31 mouse cellular contexts compared by ENCODE assay signal in genomic region chr3:90589947-90590346, GRCm38 (mm10). TPM values are rescaled to one million over a fixed set of nuclear protein-coding genes. Genes with fewer than 3 reads are reported as not detected.
DNase-seq lines count a peak whose midpoint lies in the region; ATAC-seq and TF ChIP-seq lines count a peak whose summit lies in the region.
"Had no signal": no experiment of that assay in that cellular context is flagged by ENCODE, and none has a peak within 500 bp of the region (broad histone marks: within the 10 kb centered on the region; RNA-seq: fewer than 3 reads in every experiment).

Gene S100a2, plus strand, starts transcription at chr3:90590247.

- peak within 1 kb of the TSS; percentile 47; the same call in 1 of the 2 replicates for H3K27ac ChIP-seq in liver, embryonic 16.5 days (ENCODE audit: low read length)
- H3K27ac ChIP-seq in liver, embryonic 11.5 days (ENCODE audit: low read depth, low read length): no peak within 1 kb of the TSS
- peak within 1 kb of the TSS; percentile 98 for H3K27ac ChIP-seq in bone marrow, adult 2 months (ENCODE audit: control insufficient read depth, insufficient read depth, low read depth, low read length, poor library complexity)
- H3K27ac ChIP-seq in brown adipose tissue, adult 24 weeks (replicated peaks; ENCODE audit: low read depth, low read length): peak within 1 kb of the TSS; percentile 19; the same call in 1 of the 2 replicates
- H3K27ac ChIP-seq in stomach, embryonic 15.5 days: peak within 1 kb of the TSS; percentile 57; the same call in 1 of the 2 replicates
- H3K27ac ChIP-seq: forebrain, embryonic 12.5 days; heart, embryonic 15.5 days; hindbrain, embryonic 14.5 days; limb, embryonic 15.5 days had no signal

- 53% methylated on average over 8 of the region's 8 CpGs for WGBS in liver, embryonic 16.5 days (ENCODE audit: insufficient replicate concordance)
- 67% methylated on average over 8 of the region's 8 CpGs for WGBS in liver, embryonic 11.5 days
- 64% methylated on average over 8 of the region's 8 CpGs for WGBS in bone marrow, adult 2 months
- 80% methylated on average over 8 of the region's 8 CpGs for WGBS in stomach, embryonic 15.5 days

- no peak for TF ChIP-seq POLR2A in bone marrow, adult 2 months (IDR thresholded peaks at IDR 0.05; ENCODE audit: borderline replicate concordance, control insufficient read depth, low read depth, low read length)

- H3K27me3 ChIP-seq in liver, embryonic 16.5 days (ENCODE audit: control insufficient read depth, insufficient read depth, low read depth, low read length): no peaks in the 10 kb centered on the region
- H3K27me3 ChIP-seq in liver, embryonic 11.5 days (replicated peaks; ENCODE audit: control insufficient read depth, insufficient read depth, low read length): no peaks in the 10 kb centered on the region
- no peaks in the 10 kb centered on the region for H3K27me3 ChIP-seq in stomach, embryonic 15.5 days (replicated peaks)
- H3K27me3 ChIP-seq: CH12.LX; forebrain, embryonic 12.5 days; heart, embryonic 15.5 days; limb, embryonic 15.5 days; Patski had no signal

- no peak for TF ChIP-seq CTCF in bone marrow, adult 2 months (IDR thresholded peaks at IDR 0.05; ENCODE audit: control insufficient read depth, insufficient read depth, low read length)

- ATAC-seq in liver, embryonic 16.5 days (ENCODE audit: low read depth): no peak
- no peak for ATAC-seq in liver, embryonic 11.5 days (replicated peaks; ENCODE audit: low FRiP score)
- ATAC-seq in stomach, embryonic 15.5 days (ENCODE audit: insufficient read depth, low FRiP score, low read depth): no peak
- ATAC-seq: Patski had no signal

- H3K4me2 ChIP-seq in liver, embryonic 16.5 days (ENCODE audit: low read depth, low read length): no peak within 1 kb of the TSS
- no peak within 1 kb of the TSS for H3K4me2 ChIP-seq in liver, embryonic 11.5 days
- H3K4me2 ChIP-seq in stomach, embryonic 15.5 days: no peak within 1 kb of the TSS
- H3K4me2 ChIP-seq: forebrain, embryonic 12.5 days; heart, embryonic 15.5 days; hindbrain, embryonic 14.5 days; limb, embryonic 15.5 days; midbrain, embryonic 11.5 days had no signal

- no peak within 1 kb of the TSS for H3K9ac ChIP-seq in liver, embryonic 16.5 days (ENCODE audit: low read depth, low read length)
- no peak within 1 kb of the TSS for H3K9ac ChIP-seq in liver, embryonic 11.5 days (ENCODE audit: low read depth, low read length)
- no peak within 1 kb of the TSS for H3K9ac ChIP-seq in stomach, embryonic 15.5 days
- H3K9ac ChIP-seq: forebrain, embryonic 12.5 days; heart, embryonic 15.5 days; hindbrain, embryonic 14.5 days; limb, embryonic 15.5 days had no signal

- H3K4me3 ChIP-seq in liver, embryonic 16.5 days (ENCODE audit: low read depth, low read length): no peak within 1 kb of the TSS
- H3K4me3 ChIP-seq in liver, embryonic 11.5 days (ENCODE audit: low read depth, low read length): no peak within 1 kb of the TSS
- peak within 1 kb of the TSS; percentile 16 for H3K4me3 ChIP-seq in bone marrow, adult 2 months (replicated peaks; ENCODE audit: control insufficient read depth, low read depth, low read length)
- no peak within 1 kb of the TSS for H3K4me3 ChIP-seq in brown adipose tissue, adult 24 weeks (ENCODE audit: insufficient read depth, low read depth, low read length)
- no peak within 1 kb of the TSS for H3K4me3 ChIP-seq in stomach, embryonic 15.5 days (replicated peaks)
- H3K4me3 ChIP-seq: erythroblast, embryonic 14.5 days; forebrain, embryonic 12.5 days; heart, embryonic 15.5 days; limb, embryonic 15.5 days had no signal

- H3K9me3 ChIP-seq in liver, embryonic 16.5 days (replicated peaks; ENCODE audit: control insufficient read depth, low read length): no peaks in the 10 kb centered on the region
- no peaks in the 10 kb centered on the region for H3K9me3 ChIP-seq in liver, embryonic 11.5 days (ENCODE audit: control insufficient read depth, low read length)
- no peaks in the 10 kb centered on the region for H3K9me3 ChIP-seq in stomach, embryonic 15.5 days
- H3K9me3 ChIP-seq: forebrain, embryonic 12.5 days; G1E; heart, embryonic 15.5 days; limb, embryonic 15.5 days had no signal

- H3K4me1 ChIP-seq in liver, embryonic 16.5 days (ENCODE audit: control insufficient read depth, low read depth, low read length): no peaks in the 10 kb centered on the region; the same call in 1 of the 2 replicates
- no peaks in the 10 kb centered on the region for H3K4me1 ChIP-seq in liver, embryonic 11.5 days (replicated peaks; ENCODE audit: control insufficient read depth, insufficient read depth, low read length)
- peaks cover 18% of the 10 kb centered on the region for H3K4me1 ChIP-seq in bone marrow, adult 2 months (ENCODE audit: control insufficient read depth, insufficient read depth, low read length)
- peaks cover 22% of the 10 kb centered on the region for H3K4me1 ChIP-seq in brown adipose tissue, adult 24 weeks (ENCODE audit: control insufficient read depth, insufficient read depth, insufficient read length, low read length)
- H3K4me1 ChIP-seq in stomach, embryonic 15.5 days: peaks cover 24% of the 10 kb centered on the region; the same call in 1 of the 2 replicates

- no peaks in the 10 kb centered on the region for H3K36me3 ChIP-seq in liver, embryonic 16.5 days (ENCODE audit: control insufficient read depth, insufficient read depth)
- H3K36me3 ChIP-seq in liver, embryonic 11.5 days (ENCODE audit: control insufficient read depth, insufficient read depth, low read length): no peaks in the 10 kb centered on the region
- no peaks in the 10 kb centered on the region for H3K36me3 ChIP-seq in stomach, embryonic 15.5 days
- H3K36me3 ChIP-seq: forebrain, embryonic 12.5 days; G1E; heart, embryonic 15.5 days; limb, embryonic 15.5 days had no signal

- no peak for DNase-seq in liver, embryonic 11.5 days (ENCODE audit: low spot score)
- DNase-seq in retina, embryonic 14.5 days (ENCODE audit: low spot score): no peak
- DNase-seq in thymus, postnatal 25 days: no peak
- DNase-seq: cerebellum, adult 9-11 months; heart, postnatal 4 days; kidney, adult 8-10 months; kidney, postnatal 10 days; left cerebral cortex, postnatal 4 days; lung, postnatal 4 days; retina, postnatal 1 day; right cerebral cortex, postnatal 25 days had no signal

RNA-seq across cellular contexts. Expression of gene S100a2, which starts in this region (rescaled TPM):
- not detected in 2 replicates for polyA plus RNA-seq in liver, embryonic 16.5 days (2015; fragmentation: Nextera tagmentation; extraction: Ambion mirVana)
- polyA plus RNA-seq in liver, embryonic 11.5 days (2014; fragmentation: Nextera tagmentation; extraction: Ambion mirVana): not detected in 2 replicates
- not detected in 2 replicates for polyA plus RNA-seq in bone marrow, adult 2 months (2011; ENCODE audit: insufficient read depth, insufficient read length, low replicate concordance, missing spikeins)
- not detected in 2 replicates for polyA plus RNA-seq in brown adipose tissue, adult 24 weeks (2012; ENCODE audit: insufficient read depth, insufficient read length, missing spikeins)
- polyA plus RNA-seq in stomach, embryonic 15.5 days (2015; fragmentation: Nextera tagmentation; extraction: Ambion mirVana): not detected in 2 replicates
- polyA plus RNA-seq: cortical plate, adult 2 months; embryonic facial prominence, embryonic 11.5 days; erythroblast, embryonic 14.5 days; forebrain, embryonic 12.5 days; G1E; heart, embryonic 15.5 days; hindbrain, embryonic 14.5 days; intestine, embryonic 14.5 days; limb, embryonic 15.5 days; lung, embryonic 16.5 days; midbrain, embryonic 11.5 days; midbrain, postnatal 0 days; neural tube, embryonic 11.5 days; Patski; stomach, embryonic 14.5 days had no signal
